Mouse (Mus musculus) kidney, embryonic 15.5 days (tissue): ENCODE data around the gene Brwd1. TPM values are rescaled to one million over a fixed set of nuclear protein-coding genes. Genes with fewer than 3 reads are reported as not detected.
"Not testable (repeated sequence)": the region's sequence is repeated elsewhere in the genome, so short reads cannot be mapped to it uniquely, and the experiment has no call there.

Source experiments
- ATAC-seq: fragments of 200-750 bp; cut with Nextera tagmentation; replicated peaks from 2 replicates; pipeline ENCODE4 v1.8.0; 2017; ENCODE audit warnings: moderate TSS enrichment; ENCODE audit not compliant: low FRiP score
- H3K27ac ChIP-seq: fragments of 300-500 bp; sonication (generic); 2 replicates; pipeline ENCODE4 v1.5.1; 2015; ENCODE audit warnings: mild to moderate bottlenecking, inconsistent platforms
- H3K27me3 ChIP-seq: fragments of 300-500 bp; sonication (generic); 2 replicates; pipeline ENCODE4 v1.6.1; 2015; ENCODE audit warnings: inconsistent platforms
- H3K36me3 ChIP-seq: fragments of 300-500 bp; sonication (generic); 2 replicates; pipeline ENCODE4 v1.6.1; 2015; ENCODE audit warnings: inconsistent platforms
- H3K4me1 ChIP-seq: fragments of 300-500 bp; sonication (generic); 2 replicates; pipeline ENCODE4 v1.6.1; 2015; ENCODE audit warnings: inconsistent platforms
- H3K4me2 ChIP-seq: fragments of 300-500 bp; sonication (generic); 2 replicates; pipeline ENCODE4 v1.6.1; 2015; ENCODE audit warnings: moderate library complexity, mild to moderate bottlenecking, inconsistent platforms
- H3K4me3 ChIP-seq: fragments of 300-500 bp; sonication (generic); replicated peaks from 2 replicates; pipeline ENCODE4 v1.5.1; 2015; ENCODE audit warnings: mild to moderate bottlenecking, inconsistent platforms
- H3K9ac ChIP-seq: fragments of 300-500 bp; sonication (generic); 2 replicates; pipeline ENCODE4 v1.6.1; 2015; ENCODE audit warnings: mild to moderate bottlenecking, inconsistent platforms
- H3K9me3 ChIP-seq: fragments of 300-500 bp; sonication (generic); replicated peaks from 2 replicates; pipeline ENCODE4 v1.6.1; 2016; ENCODE audit warnings: inconsistent platforms
- WGBS: fragments of 180-500 bp; shearing (Covaris S2); methylation state at CpG from one replicate; pipeline ENCODE4 v1.1.7; 2015; ENCODE audit warnings: mixed read lengths; 5-methylcytosine and 5-hydroxymethylcytosine counted together
- polyA plus RNA-seq: library from polyadenylated mRNA; unstranded; fragments of >200 nt; fragmentation: Nextera tagmentation; extraction: Ambion mirVana; gene quantifications from 2 replicates; pipeline ENCODE4 v1.2.1, GENCODE M21; 2015

The Brwd1 gene
- polyA plus RNA-seq, 1 experiment from 2014 or later: 85.5 TPM

GRCm38 (mm10) chr16:96097811-96098210 lies 15.5 kb upstream of the Brwd1 start:
- not testable (repeated sequence) for H3K4me3 ChIP-seq, H3K9ac ChIP-seq, H3K27ac ChIP-seq, ATAC-seq, H3K27me3 ChIP-seq, H3K4me1 ChIP-seq, H3K36me3 ChIP-seq, H3K4me2 ChIP-seq, H3K9me3 ChIP-seq

- no peak overlapping the region for H3K9ac ChIP-seq
- H3K4me2 ChIP-seq: no peak overlapping the region
- no peaks in the 10 kb centered on the region for H3K9me3 ChIP-seq
- no peaks in the 10 kb centered on the region for H3K27me3 ChIP-seq
- no peaks in the 10 kb centered on the region for H3K36me3 ChIP-seq
- 81% methylated on average over 5 of the region's 5 CpGs for WGBS
- no peaks in the 10 kb centered on the region for H3K4me1 ChIP-seq
- H3K27ac ChIP-seq: no peak overlapping the region
- no peak overlapping the region for H3K4me3 ChIP-seq
- ATAC-seq: no peak
Observed at GRCm38 (mm10) chr16:96095966-96096365, 13.6 kb upstream of the Brwd1 start.

GRCm38 (mm10) chr16:96091515-96092504 lies 9.5 kb upstream of the Brwd1 start:
- no peak overlapping the region for H3K27ac ChIP-seq

GRCm38 (mm10) chr16:96088120-96088519 lies 5.8 kb upstream of the Brwd1 start:
- Histone ChIP-seq H3K27ac (no peak overlapping the region), H3K9ac (no peak overlapping the region), H3K4me3 (no peak overlapping the region), H3K27me3 (no peaks in the 10 kb centered on the region), H3K4me2 (no peak overlapping the region), H3K36me3 (no peaks in the 10 kb centered on the region), H3K4me1 (peaks cover 24% of the 10 kb centered on the region), H3K9me3 (no peaks in the 10 kb centered on the region)
- ATAC-seq: no peak
- WGBS: 51% methylated on average over 5 of the region's 5 CpGs

More at GRCm38 (mm10) chr16:96091515-96092504, 9.5 kb upstream of the Brwd1 start:
- Histone ChIP-seq H3K9ac (no peak overlapping the region), H3K27me3 (no peaks in the 10 kb centered on the region), H3K4me3 (no peak overlapping the region), H3K9me3 (no peaks in the 10 kb centered on the region), H3K4me1 (0 out of 2 replicates have a peak, but pooled peaks cover 15% of the 10 kb centered on the region), H3K4me2 (no peak overlapping the region), H3K36me3 (no peaks in the 10 kb centered on the region)
- ATAC-seq: no peak; the same call in 1 of the 2 replicates
- WGBS: 61% methylated on average over 9 of the region's 9 CpGs

- Histone ChIP-seq H3K36me3 (no peaks in the 10 kb centered on the region), H3K4me2 (no peak overlapping the region), H3K27me3 (no peaks in the 10 kb centered on the region), H3K4me1 (peaks cover 25% of the 10 kb centered on the region), H3K4me3 (no peak overlapping the region), H3K9me3 (no peaks in the 10 kb centered on the region), H3K27ac (no peak overlapping the region), H3K9ac (no peak overlapping the region)
- 73% methylated on average over 4 of the region's 4 CpGs for WGBS
- no peak for ATAC-seq
Observed at GRCm38 (mm10) chr16:96087436-96087835, 5.1 kb upstream of the Brwd1 start.

GRCm38 (mm10) chr16:96087001-96087400 lies 4.7 kb upstream of the Brwd1 start:
- Histone ChIP-seq H3K9ac (no peak overlapping the region), H3K4me1 (peaks cover 25% of the 10 kb centered on the region), H3K27me3 (no peaks in the 10 kb centered on the region), H3K9me3 (no peaks in the 10 kb centered on the region), H3K36me3 (no peaks in the 10 kb centered on the region), H3K27ac (no peak overlapping the region), H3K4me3 (no peak overlapping the region), H3K4me2 (no peak overlapping the region)
- 53% methylated on average over 12 of the region's 12 CpGs for WGBS
- no peak for ATAC-seq

GRCm38 (mm10) chr16:96085597-96085996 lies 3.3 kb upstream of the Brwd1 start:
- Histone ChIP-seq H3K4me1 (peaks cover 32% of the 10 kb centered on the region), H3K27me3 (no peaks in the 10 kb centered on the region), H3K9ac (no peak overlapping the region), H3K27ac (no peak overlapping the region), H3K9me3 (no peaks in the 10 kb centered on the region), H3K4me2 (no peak overlapping the region), H3K4me3 (no peak overlapping the region), H3K36me3 (peaks cover 6% of the 10 kb centered on the region)
- ATAC-seq: no peak

GRCm38 (mm10) chr16:96083179-96083646 lies 887 bp upstream of the Brwd1 start:
- Histone ChIP-seq H3K4me2 (peak overlapping the region; percentile 72), H3K4me1 (peaks cover 27% of the 10 kb centered on the region), H3K9me3 (no peaks in the 10 kb centered on the region), H3K9ac (peak overlapping the region; percentile 67), H3K27ac (peak overlapping the region; percentile 98), H3K4me3 (peak overlapping the region; percentile 100), H3K27me3 (no peaks in the 10 kb centered on the region), H3K36me3 (peaks cover 30% of the 10 kb centered on the region)
- WGBS: 3% methylated on average over 20 of the region's 20 CpGs
- ATAC-seq: 0 out of 2 replicates have a peak, but pooled peaks have one; percentile 1

- WGBS: 1% methylated on average over 65 of the region's 68 CpGs
- Histone ChIP-seq H3K9ac (peak overlapping the region; percentile 91), H3K4me3 (peak overlapping the region; percentile 100), H3K4me2 (peak overlapping the region; percentile 72), H3K27ac (peak overlapping the region; percentile 98), H3K4me1 (peaks cover 21% of the 10 kb centered on the region), H3K27me3 (no peaks in the 10 kb centered on the region), H3K9me3 (no peaks in the 10 kb centered on the region), H3K36me3 (peaks cover 44% of the 10 kb centered on the region)
- peak; percentile 43 for ATAC-seq
Observed at GRCm38 (mm10) chr16:96081742-96082241, 534 bp downstream of the Brwd1 start.

- no peaks in the 10 kb centered on the region for H3K9me3 ChIP-seq
- 1% methylated on average over 23 of the region's 28 CpGs for WGBS
- peaks cover 47% of the 10 kb centered on the region for H3K36me3 ChIP-seq
- peak overlapping the region; percentile 98 for H3K27ac ChIP-seq
- H3K9ac ChIP-seq: peak overlapping the region; percentile 91
- H3K4me3 ChIP-seq: peak overlapping the region; percentile 100
- ATAC-seq: peak; percentile 85
- H3K4me2 ChIP-seq: peak overlapping the region; percentile 72
- no peaks in the 10 kb centered on the region for H3K27me3 ChIP-seq
- peaks cover 21% of the 10 kb centered on the region for H3K4me1 ChIP-seq
Observed at GRCm38 (mm10) chr16:96081331-96081730, 995 bp downstream of the Brwd1 start.

GRCm38 (mm10) chr16:96080524-96080923 lies 1.8 kb downstream of the Brwd1 start:
- peak overlapping the region; percentile 100 for H3K4me3 ChIP-seq
- H3K27me3 ChIP-seq: no peaks in the 10 kb centered on the region
- no peak overlapping the region for H3K9ac ChIP-seq
- peaks cover 21% of the 10 kb centered on the region for H3K4me1 ChIP-seq
- H3K4me2 ChIP-seq: peak overlapping the region; percentile 72
- peaks cover 55% of the 10 kb centered on the region for H3K36me3 ChIP-seq
- no peaks in the 10 kb centered on the region for H3K9me3 ChIP-seq
- H3K27ac ChIP-seq: no peak overlapping the region
- 80% methylated on average over 7 of the region's 7 CpGs for WGBS
- ATAC-seq: no peak

- Histone ChIP-seq H3K36me3 (peaks cover 92% of the 10 kb centered on the region), H3K9me3 (no peaks in the 10 kb centered on the region), H3K9ac (no peak overlapping the region), H3K4me2 (no peak overlapping the region), H3K27me3 (no peaks in the 10 kb centered on the region), H3K27ac (no peak overlapping the region), H3K4me3 (no peak overlapping the region), H3K4me1 (no peaks in the 10 kb centered on the region)
- no peak for ATAC-seq
- WGBS: 94% methylated on average over 6 of the region's 6 CpGs
Observed at GRCm38 (mm10) chr16:96068364-96068763, 14.0 kb downstream of the Brwd1 start.
